Mouse (Mus musculus): ENCODE measurements around the gene Phlda2.

The Phlda2 gene

DNA sequence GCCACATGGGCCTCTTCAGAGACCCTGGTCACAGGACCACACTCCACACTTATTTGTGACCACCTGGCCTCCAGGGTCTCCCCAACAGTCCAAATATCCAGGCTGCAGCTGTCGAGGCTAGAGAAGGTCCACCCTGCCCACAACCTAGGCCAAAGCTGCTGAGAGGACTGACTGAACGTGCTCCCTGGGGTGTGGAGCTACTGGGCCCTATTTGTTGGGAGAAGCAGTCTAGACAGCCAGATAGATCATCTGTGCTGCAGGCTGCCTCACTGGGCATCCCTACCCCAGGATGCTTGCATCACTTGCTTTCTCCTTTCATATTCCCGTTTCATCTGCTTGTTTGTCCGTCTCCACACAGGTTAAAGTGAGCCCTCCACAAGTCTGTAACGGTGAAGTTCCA is 40.4 kb downstream of the Phlda2 start:
- CTCF ChIA-PET: interaction anchor here (0.6 to 1.0 kb wide), 3 partner anchors 42 to 807 kb away, joined by 3 to 4 read pairs (median 3); no protein-coding TSS in a partner anchor

DNA sequence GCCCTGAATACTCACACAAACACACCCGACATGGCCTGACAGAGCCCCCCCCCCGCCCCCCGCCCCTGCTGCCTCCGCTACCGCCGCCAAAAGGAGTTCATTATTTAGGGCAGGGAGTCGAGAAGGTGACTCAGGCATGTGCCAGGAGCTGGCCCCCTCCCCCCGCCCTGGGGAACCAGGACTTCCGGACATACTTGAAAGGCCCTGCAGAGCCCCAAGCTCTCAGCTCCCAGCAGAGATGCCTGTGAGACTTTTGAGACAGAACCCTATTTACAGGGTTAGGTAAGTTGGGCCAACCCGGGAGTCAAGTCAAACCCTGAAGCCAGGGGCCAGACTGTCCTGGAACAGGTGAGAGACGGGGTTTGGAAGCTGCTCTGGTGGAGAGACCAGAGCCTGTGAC is 41.0 kb downstream of the Phlda2 start:
- CTCF ChIA-PET: interaction anchor here (0.6 to 0.9 kb wide), 2 partner anchors 41 to 64 kb away, joined by 3 to 6 read pairs; no protein-coding TSS in a partner anchor

DNA sequence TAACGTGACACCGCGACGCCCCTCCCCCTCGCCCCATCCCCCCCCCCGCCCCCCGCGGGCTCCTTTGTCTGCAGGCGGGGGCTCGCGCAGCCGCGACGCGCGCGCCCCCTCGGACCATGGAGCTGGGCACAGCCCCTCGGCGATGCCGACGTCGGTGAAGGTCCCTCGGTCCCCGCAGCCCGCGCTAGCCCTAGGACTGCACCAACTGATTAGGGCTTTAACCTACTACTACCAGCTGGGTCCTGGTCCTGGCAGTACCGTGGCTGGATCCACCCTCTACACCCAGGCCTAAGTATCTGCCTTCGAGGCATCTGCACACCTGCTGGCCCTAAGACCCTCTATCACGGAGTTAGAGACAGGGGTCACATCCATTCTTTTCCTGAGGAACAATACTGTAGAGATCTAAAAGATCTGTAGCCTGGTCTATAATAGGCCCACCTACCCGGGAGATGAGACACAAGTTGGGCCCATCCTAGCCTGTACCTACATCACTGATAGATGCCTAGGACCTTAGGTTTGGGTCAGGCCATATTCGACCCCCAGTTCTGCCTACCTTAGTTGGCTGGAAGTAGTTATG is 41.6 kb downstream of the Phlda2 start:
- CTCF ChIA-PET: interaction anchor here (0.6 kb wide), 1 partner anchor 65 kb away, joined by 6 read pairs; no protein-coding TSS in a partner anchor

DNA sequence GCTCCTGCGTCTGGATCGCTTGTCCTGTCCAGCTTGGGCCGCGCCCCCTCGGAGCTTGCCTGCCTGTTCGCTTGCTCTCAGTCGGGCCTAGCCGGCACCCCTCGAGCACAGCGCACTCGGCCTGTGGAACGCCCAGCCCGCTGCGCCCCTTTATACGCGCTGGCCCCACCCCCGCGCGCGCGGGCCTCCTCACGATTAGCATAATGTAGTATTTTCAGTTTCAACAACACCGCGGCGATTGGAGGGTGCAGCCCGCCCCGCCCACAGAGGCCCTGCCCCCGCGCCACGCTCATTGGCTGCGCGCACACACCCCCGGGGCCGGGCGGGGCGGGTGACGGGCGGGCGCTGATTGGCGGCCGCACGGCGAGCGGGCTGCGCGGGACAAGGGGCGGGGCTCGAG is 42.1 kb downstream of the Phlda2 start, which contains the start of gene Cdkn1c:
Gene Cdkn1c (minus strand): TSS at position 177 of the 400 bp plus-strand sequence.
- CTCF ChIA-PET: no interaction called here

DNA sequence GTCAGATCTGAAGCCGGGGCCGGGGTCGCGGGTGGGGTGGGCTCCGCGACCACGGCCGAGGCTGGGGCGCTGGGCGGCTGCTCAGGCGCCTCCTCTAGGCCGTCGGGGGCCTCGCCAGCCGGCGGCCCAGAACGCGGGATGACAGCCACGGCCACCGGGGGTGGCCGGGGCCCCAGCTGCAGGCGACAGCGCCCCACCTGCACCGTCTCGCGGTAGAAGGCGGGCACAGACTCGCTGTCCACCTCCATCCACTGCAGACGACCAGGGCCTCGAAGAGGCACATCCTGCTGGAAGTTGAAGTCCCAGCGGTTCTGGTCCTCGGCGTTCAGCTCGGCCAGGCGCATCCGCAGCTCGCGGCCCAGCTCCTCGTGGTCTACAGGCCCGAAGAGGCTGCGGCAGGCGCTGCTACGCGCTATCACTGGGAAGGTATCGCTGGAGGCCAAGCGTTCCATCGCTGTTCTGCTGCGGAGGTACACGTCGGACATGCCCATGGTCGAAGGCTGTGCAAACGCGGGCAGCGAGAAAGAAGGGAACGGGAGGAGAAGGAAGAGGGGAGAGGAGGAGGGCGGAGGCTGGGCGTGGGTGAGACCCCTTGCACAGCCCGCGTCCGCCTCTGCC is 42.6 kb downstream of the Phlda2 start:
- CTCF ChIA-PET: no interaction called here

DNA sequence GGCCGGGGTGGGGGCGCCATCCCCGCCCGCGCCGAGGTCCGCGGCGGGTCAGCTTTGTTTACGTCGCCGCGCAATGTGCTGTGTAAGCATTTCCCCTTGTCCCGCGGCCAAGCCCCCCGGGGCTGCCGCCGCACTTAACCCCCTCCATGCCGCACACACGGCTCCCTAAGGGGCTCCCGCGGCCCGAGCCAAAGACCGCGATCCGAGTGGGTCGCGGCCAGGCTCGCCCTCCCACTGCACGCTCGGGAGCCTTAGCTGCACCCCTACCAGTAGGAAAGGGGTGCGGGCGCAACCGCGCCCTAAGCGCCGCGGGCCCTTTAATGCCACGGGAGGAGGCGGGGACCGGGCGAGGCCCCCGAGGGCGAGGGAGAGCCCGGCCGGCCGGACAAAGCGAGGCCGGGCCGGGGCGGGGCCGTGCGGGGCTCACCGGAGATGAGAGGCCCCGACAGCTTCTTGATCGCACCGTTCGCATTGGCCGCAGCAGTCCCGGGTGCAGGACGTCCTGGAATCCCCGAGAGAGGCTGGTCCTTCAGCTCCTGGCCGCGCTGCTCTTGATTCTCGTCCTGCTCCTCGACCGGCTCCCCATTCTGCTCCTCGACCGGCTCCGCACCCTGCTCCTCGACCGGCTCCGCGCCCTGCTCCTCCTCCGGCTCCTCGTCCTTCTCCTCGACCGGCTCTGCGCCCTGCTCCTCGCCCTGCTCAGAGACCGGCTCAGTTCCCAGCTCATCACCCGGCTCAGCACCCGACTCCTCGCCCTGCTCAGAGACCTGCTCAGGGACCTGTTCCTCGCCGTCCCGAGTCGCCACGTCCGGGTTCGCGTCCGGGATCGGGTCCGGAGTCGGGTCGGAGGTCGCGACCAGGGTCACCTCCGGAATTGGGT is 43.4 kb downstream of the Phlda2 start:
- CTCF ChIA-PET: no interaction called here

DNA sequence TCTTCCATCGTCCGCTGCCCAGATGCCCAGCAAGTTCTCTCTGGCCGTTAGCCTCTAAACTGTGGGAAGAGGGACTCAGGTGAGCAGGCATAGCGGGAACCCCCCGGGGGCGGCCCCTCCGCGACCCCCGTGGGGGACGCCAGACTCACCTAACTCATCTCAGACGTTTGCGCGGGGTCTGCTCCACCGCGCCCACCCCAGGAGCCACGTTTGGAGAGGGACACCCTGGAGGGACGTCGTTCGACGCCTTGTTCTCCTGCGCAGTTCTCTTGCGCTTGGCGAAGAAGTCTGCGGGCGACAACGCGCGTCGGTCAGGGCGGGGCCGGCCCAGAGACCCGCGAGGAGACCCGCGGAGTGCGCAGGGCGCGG is 44.0 kb downstream of the Phlda2 start:
- CTCF ChIA-PET: no interaction called here

Data from spleen, embryonic (tissue).